Mouse (Mus musculus): ENCODE results near the gene Sdr9c7. TPM values are rescaled to one million over a fixed set of nuclear protein-coding genes. Genes with fewer than 3 reads are reported as not detected.
"Not testable (repeated sequence)": the region's sequence is repeated elsewhere in the genome, so short reads cannot be mapped to it uniquely, and the experiment has no call there.

Sdr9c7 gene
- polyA plus RNA-seq, 1 experiment from 2014 or later, result not detected

DNA sequence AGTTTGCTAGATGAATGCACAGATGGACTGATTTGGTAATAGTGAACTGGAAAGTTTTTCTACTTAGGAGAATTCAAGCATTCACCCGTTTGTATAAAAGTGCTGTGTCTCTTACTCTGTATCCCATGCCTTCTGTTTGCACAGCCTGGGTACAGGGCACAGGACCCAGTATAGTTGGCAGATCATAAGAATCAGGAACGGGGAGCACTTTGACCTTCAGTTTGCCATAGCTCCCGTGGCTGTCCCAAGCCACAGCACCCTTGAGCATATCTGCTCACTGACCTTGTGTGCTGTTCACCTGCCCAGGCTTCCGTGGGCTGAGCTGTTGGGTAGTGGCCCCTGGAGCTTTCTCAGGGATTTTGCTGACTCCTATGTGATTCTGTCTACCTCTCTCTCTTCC lies 3.4 kb downstream of the Sdr9c7 start:
- 63% methylated on average over 4 of the region's 4 CpGs for WGBS
- no peaks in the 10 kb centered on the region for H3K9me3 ChIP-seq (ENCODE audit: control insufficient read depth, low read length)
- H3K9ac ChIP-seq (ENCODE audit: low read length), result no peak overlapping the region
- no peak overlapping the region for H3K27ac ChIP-seq (ENCODE audit: low read length)
- H3K4me3 ChIP-seq (ENCODE audit: low read length), result no peak overlapping the region
- H3K4me1 ChIP-seq (replicated peaks; ENCODE audit: control insufficient read depth, insufficient read depth, low read length), result peaks cover 5% of the 10 kb centered on the region
- ATAC-seq (ENCODE audit: low read depth), result no peak
- H3K27me3 ChIP-seq (ENCODE audit: control insufficient read depth, insufficient read depth, low read depth, low read length), result no peaks in the 10 kb centered on the region
- H3K4me2 ChIP-seq (ENCODE audit: low read depth, low read length), result no peak overlapping the region
- H3K36me3 ChIP-seq (ENCODE audit: control insufficient read depth, insufficient read depth, low read length), result no peaks in the 10 kb centered on the region

DNA sequence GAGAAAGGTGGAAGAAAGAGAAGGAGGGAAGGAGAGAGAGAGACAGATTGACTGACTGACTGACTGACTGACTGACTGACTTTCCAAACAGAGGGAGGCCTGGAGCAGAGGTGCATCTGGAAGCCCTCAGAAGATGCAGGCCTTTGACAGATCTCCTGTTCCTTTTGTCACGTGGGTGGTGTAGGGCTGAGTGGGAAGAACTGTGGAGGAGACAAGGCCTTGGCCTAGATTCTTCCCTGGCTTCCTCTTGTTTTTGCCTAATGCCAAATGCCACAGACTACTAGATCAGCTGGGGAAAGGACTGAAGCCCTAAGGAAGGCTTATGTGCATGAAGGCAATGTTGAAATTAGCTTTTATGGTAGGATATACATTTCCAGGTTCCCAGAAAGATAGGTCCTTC lies 4.8 kb downstream of the Sdr9c7 start:
- H3K27ac ChIP-seq (ENCODE audit: low read length), result no peak overlapping the region
- H3K27me3 ChIP-seq (ENCODE audit: control insufficient read depth, insufficient read depth, low read depth, low read length), result no peaks in the 10 kb centered on the region
- H3K36me3 ChIP-seq (ENCODE audit: control insufficient read depth, insufficient read depth, low read length), result no peaks in the 10 kb centered on the region
- no peak overlapping the region for H3K4me2 ChIP-seq (ENCODE audit: low read depth, low read length)
- H3K4me3 ChIP-seq (ENCODE audit: low read length), result no peak overlapping the region
- H3K4me1 ChIP-seq (replicated peaks; ENCODE audit: control insufficient read depth, insufficient read depth, low read length), result peaks cover 5% of the 10 kb centered on the region
- no peak overlapping the region for H3K9ac ChIP-seq (ENCODE audit: low read length)
- no peak for ATAC-seq (ENCODE audit: low read depth)
- no peaks in the 10 kb centered on the region for H3K9me3 ChIP-seq (ENCODE audit: control insufficient read depth, low read length)
- WGBS, result 68% methylated on average over 1 of the region's 1 CpGs

GRCm38 (mm10) chr10:127904718-127905446 lies 6.6 kb downstream of the Sdr9c7 start:
- WGBS, result 42% methylated on average over 7 of the region's 7 CpGs
- H3K4me1 ChIP-seq (replicated peaks; ENCODE audit: control insufficient read depth, insufficient read depth, low read length), result peaks cover 5% of the 10 kb centered on the region
- no peak overlapping the region for H3K9ac ChIP-seq (ENCODE audit: low read length)
- no peaks in the 10 kb centered on the region for H3K27me3 ChIP-seq (ENCODE audit: control insufficient read depth, insufficient read depth, low read depth, low read length)
- H3K9me3 ChIP-seq (ENCODE audit: control insufficient read depth, low read length), result no peaks in the 10 kb centered on the region
- no peaks in the 10 kb centered on the region for H3K36me3 ChIP-seq (ENCODE audit: control insufficient read depth, insufficient read depth, low read length)
- ATAC-seq (ENCODE audit: low read depth), result peak; percentile 71
- H3K4me3 ChIP-seq (ENCODE audit: low read length), result no peak overlapping the region
- H3K4me2 ChIP-seq (ENCODE audit: low read depth, low read length), result no peak overlapping the region
- H3K27ac ChIP-seq (ENCODE audit: low read length), result peak overlapping the region; percentile 9; the same call in 1 of the 2 replicates

DNA sequence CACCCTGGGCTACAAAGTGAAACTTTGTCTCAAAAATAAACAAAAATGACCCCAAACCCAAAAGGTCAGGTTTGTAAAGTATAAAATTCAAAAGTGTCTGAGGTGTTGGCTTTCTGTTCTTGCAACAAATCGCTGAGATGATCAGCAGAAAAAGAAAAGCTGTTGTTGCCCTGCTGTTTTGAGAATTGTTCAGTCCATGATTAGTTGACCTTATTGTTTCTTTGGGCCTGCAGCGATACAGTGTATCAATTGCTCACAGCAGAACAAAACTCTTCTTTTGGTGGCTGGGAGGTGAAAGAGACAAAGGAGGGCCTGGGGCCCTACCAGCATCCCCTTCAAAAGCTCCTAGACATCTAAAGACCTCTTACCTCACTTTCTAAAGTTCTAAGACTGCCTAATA lies 7.8 kb downstream of the Sdr9c7 start:
- Histone ChIP-seq H3K9me3 (ENCODE audit: control insufficient read depth, low read length) (no peaks in the 10 kb centered on the region), H3K36me3 (ENCODE audit: control insufficient read depth, insufficient read depth, low read length) (no peaks in the 10 kb centered on the region), H3K4me1 (replicated peaks; ENCODE audit: control insufficient read depth, insufficient read depth, low read length) (peaks cover 5% of the 10 kb centered on the region), H3K27me3 (ENCODE audit: control insufficient read depth, insufficient read depth, low read depth, low read length) (no peaks in the 10 kb centered on the region), H3K27ac (ENCODE audit: low read length) (no peak overlapping the region), H3K4me2 (ENCODE audit: low read depth, low read length) (no peak overlapping the region), H3K4me3 (ENCODE audit: low read length) (no peak overlapping the region), H3K9ac (ENCODE audit: low read length) (no peak overlapping the region)
- no peak for ATAC-seq (ENCODE audit: low read depth)
- WGBS, result 73% methylated on average over 2 of the region's 2 CpGs

- Histone ChIP-seq H3K27me3 (ENCODE audit: control insufficient read depth, insufficient read depth, low read depth, low read length) (no peaks in the 10 kb centered on the region), H3K4me2 (ENCODE audit: low read depth, low read length) (no peak overlapping the region), H3K27ac (ENCODE audit: low read length) (no peak overlapping the region), H3K9ac (ENCODE audit: low read length) (no peak overlapping the region), H3K9me3 (ENCODE audit: control insufficient read depth, low read length) (no peaks in the 10 kb centered on the region), H3K4me3 (ENCODE audit: low read length) (no peak overlapping the region), H3K36me3 (ENCODE audit: control insufficient read depth, insufficient read depth, low read length) (no peaks in the 10 kb centered on the region), H3K4me1 (replicated peaks; ENCODE audit: control insufficient read depth, insufficient read depth, low read length) (peaks cover 5% of the 10 kb centered on the region)
- ATAC-seq (ENCODE audit: low read depth), result no peak
These were observed 9.2 kb downstream of the Sdr9c7 start for GRCm38 (mm10) chr10:127907386-127907951.

DNA sequence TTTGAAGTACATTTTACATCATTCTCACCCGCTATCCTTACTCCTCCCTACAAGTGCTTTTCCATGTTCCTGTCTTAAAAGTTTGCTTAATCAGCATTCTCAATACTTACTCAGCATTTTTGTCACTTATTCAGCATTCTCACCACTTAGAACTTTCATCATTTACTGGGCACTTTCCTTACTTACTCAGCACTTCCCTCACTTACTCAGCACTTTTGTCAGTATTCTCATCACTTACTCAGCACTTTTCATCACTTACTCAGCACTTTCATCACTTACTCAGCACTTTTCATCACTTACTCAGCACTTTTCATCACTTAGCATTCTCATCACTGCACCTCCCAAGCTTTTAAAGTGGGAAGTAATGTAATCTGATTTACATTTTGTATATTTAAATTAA lies 17.3 kb downstream of the Sdr9c7 start:
- H3K27ac ChIP-seq (ENCODE audit: low read length), result no peak overlapping the region
- H3K4me2 ChIP-seq (ENCODE audit: low read depth, low read length), result no peak overlapping the region
- H3K4me1 ChIP-seq (replicated peaks; ENCODE audit: control insufficient read depth, insufficient read depth, low read length), result no peaks in the 10 kb centered on the region
- H3K27me3 ChIP-seq (ENCODE audit: control insufficient read depth, insufficient read depth, low read depth, low read length), result no peaks in the 10 kb centered on the region
- no peak for ATAC-seq (ENCODE audit: low read depth)
- 82% methylated on average over 1 of the region's 1 CpGs for WGBS
- H3K4me3 ChIP-seq (ENCODE audit: low read length), result no peak overlapping the region
- no peak overlapping the region for H3K9ac ChIP-seq (ENCODE audit: low read length)
- H3K9me3 ChIP-seq (ENCODE audit: control insufficient read depth, low read length), result no peaks in the 10 kb centered on the region
- no peaks in the 10 kb centered on the region for H3K36me3 ChIP-seq (ENCODE audit: control insufficient read depth, insufficient read depth, low read length)

DNA sequence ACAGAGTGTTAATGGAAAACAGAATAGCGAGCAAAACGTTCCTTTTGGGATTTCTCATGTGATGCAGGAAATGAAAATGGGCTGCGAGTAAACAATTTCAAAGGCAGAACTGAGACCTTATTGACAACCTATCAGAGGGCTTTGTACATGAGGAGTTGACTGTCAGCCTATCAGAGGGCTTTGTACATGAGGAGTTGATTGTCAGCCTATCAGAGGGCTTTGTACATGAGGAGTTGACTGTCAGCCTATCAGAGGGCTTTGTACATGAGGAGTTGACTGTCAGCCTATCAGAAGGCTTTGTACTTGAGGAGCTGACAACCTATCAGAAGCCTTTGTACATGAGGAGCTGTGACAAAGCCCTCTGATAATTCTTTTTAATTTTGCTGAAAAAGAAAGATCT lies 18.9 kb downstream of the Sdr9c7 start:
- H3K4me3 ChIP-seq (ENCODE audit: low read length); H3K4me2 ChIP-seq (ENCODE audit: low read depth, low read length); H3K9me3 ChIP-seq (ENCODE audit: control insufficient read depth, low read length); H3K27me3 ChIP-seq (ENCODE audit: control insufficient read depth, insufficient read depth, low read depth, low read length); H3K27ac ChIP-seq (ENCODE audit: low read length); ATAC-seq (ENCODE audit: low read depth); H3K4me1 ChIP-seq (replicated peaks; ENCODE audit: control insufficient read depth, insufficient read depth, low read length); H3K9ac ChIP-seq (ENCODE audit: low read length); H3K36me3 ChIP-seq (ENCODE audit: control insufficient read depth, insufficient read depth, low read length): not testable (repeated sequence)
- WGBS, result 69% methylated on average over 3 of the region's 3 CpGs

DNA sequence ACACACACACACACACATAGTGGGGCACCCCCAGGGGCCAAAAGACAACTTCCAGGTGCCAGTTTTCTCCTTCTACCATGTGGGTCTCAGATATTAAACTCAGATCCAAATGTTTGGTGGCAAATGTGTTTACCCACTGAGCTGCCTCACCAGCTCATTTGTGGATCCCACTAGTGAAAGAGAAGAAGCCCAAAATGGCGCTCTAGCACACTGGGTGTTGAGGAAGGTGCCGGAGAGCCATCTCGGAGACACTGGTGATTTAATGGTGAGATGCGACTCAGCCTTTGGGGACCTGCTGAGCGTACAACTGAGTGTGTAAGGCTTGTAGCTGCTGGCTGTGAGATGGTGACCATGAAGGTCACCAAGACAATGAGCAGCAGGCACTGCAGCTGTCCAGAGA lies 19.3 kb downstream of the Sdr9c7 start:
- 94% methylated on average over 5 of the region's 5 CpGs for WGBS

DNA sequence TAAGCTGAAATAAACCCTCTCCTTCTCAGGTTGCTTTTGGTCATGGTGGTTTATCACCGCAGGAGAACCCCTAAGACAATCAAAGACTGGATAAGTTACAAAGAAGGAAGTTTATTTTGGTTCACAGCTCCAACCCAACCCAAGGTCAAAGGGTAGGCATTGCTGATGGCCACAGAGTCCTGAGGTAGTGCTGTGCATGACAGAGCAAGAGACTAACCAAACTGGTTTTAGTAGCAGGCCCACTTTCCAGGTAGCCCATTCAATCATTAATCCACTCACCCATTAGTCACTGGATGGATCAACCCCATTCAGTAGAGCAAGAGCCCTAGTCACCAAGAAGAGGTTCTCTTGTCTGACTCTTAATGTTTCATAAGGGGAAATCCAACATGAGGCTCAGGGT lies 23.9 kb downstream of the Sdr9c7 start:
- WGBS, result 76% methylated on average over 1 of the region's 1 CpGs
- H3K27me3 ChIP-seq (ENCODE audit: control insufficient read depth, insufficient read depth, low read depth, low read length), result no peaks in the 10 kb centered on the region
- no peak overlapping the region for H3K4me3 ChIP-seq (ENCODE audit: low read length)
- H3K9ac ChIP-seq (ENCODE audit: low read length), result no peak overlapping the region
- no peaks in the 10 kb centered on the region for H3K9me3 ChIP-seq (ENCODE audit: control insufficient read depth, low read length)
- H3K4me1 ChIP-seq (replicated peaks; ENCODE audit: control insufficient read depth, insufficient read depth, low read length), result peaks cover 5% of the 10 kb centered on the region; the same call in 1 of the 2 replicates
- H3K27ac ChIP-seq (ENCODE audit: low read length), result no peak overlapping the region
- H3K36me3 ChIP-seq (ENCODE audit: control insufficient read depth, insufficient read depth, low read length), result no peaks in the 10 kb centered on the region
- no peak overlapping the region for H3K4me2 ChIP-seq (ENCODE audit: low read depth, low read length)
- no peak for ATAC-seq (ENCODE audit: low read depth)

More for the DNA sequence above, 19.3 kb downstream of the Sdr9c7 start:
- H3K4me1 ChIP-seq (replicated peaks; ENCODE audit: control insufficient read depth, insufficient read depth, low read length), result no peaks in the 10 kb centered on the region
- H3K4me3 ChIP-seq (ENCODE audit: low read length), result no peak overlapping the region
- no peak overlapping the region for H3K27ac ChIP-seq (ENCODE audit: low read length)
- H3K4me2 ChIP-seq (ENCODE audit: low read depth, low read length), result no peak overlapping the region
- H3K36me3 ChIP-seq (ENCODE audit: control insufficient read depth, insufficient read depth, low read length), result no peaks in the 10 kb centered on the region
- no peaks in the 10 kb centered on the region for H3K9me3 ChIP-seq (ENCODE audit: control insufficient read depth, low read length)
- H3K27me3 ChIP-seq (ENCODE audit: control insufficient read depth, insufficient read depth, low read depth, low read length), result no peaks in the 10 kb centered on the region
- ATAC-seq (ENCODE audit: low read depth), result no peak
- H3K9ac ChIP-seq (ENCODE audit: low read length), result no peak overlapping the region
